In genomic region chr11:94957693-94958064, GRCm38 (mm10) we compare ENCODE assay signal across 10 mouse cellular contexts. TPM values are rescaled to one million over a fixed set of nuclear protein-coding genes. Genes with fewer than 3 reads are reported as not detected.
A peak's percentile ranks its signal among the peaks of the same experiment; 100 is the strongest.
DNase-seq lines count a peak whose midpoint lies in the region; ATAC-seq and TF ChIP-seq lines count a peak whose summit lies in the region.
"Had no signal": no experiment of that assay in that cellular context is flagged by ENCODE, and none has a peak within 500 bp of the region (broad histone marks: within the 10 kb centered on the region; RNA-seq: fewer than 3 reads in every experiment).

No protein-coding gene starts in this region.

- peak; percentile 47 to 53 for DNase-seq in cerebellum, postnatal 10 days
- no peak for DNase-seq in cerebellum, adult 11-12 months
- DNase-seq in testis, postnatal 10 days (ENCODE audit: low spot score): no peak
- DNase-seq in kidney, postnatal 25 days: peak; percentile 59 to 73
- DNase-seq in ovary, adult 18-20 months (ENCODE audit: low spot score): no peak
- DNase-seq in thymus, postnatal 4 days: no peak

- H3K27me3 ChIP-seq in testis, adult 2 months (ENCODE audit: control insufficient read depth, insufficient read depth, low read length): no peaks in the 10 kb centered on the region

- no peak for TF ChIP-seq POLR2A in testis, adult 2 months (IDR thresholded peaks at IDR 0.05; ENCODE audit: control insufficient read depth, low read depth, low read length)

- H3K4me1 ChIP-seq in testis, adult 2 months (ENCODE audit: control insufficient read depth, insufficient read depth, low read length): peaks cover 9% of the 10 kb centered on the region

- ATAC-seq in megakaryocyte, adult 5-6 weeks (ENCODE audit: poor library complexity, severe bottlenecking): no peak

- no peaks in the 10 kb centered on the region for H3K36me3 ChIP-seq in testis, adult 2 months (ENCODE audit: control insufficient read depth, insufficient read depth, low read length)

- no peak for TF ChIP-seq CTCF in testis, adult 2 months (IDR thresholded peaks at IDR 0.05; ENCODE audit: control insufficient read depth, insufficient read depth, insufficient replicate concordance, low read depth, low read length)

- H3K27ac ChIP-seq in testis, adult 2 months (ENCODE audit: control insufficient read depth, insufficient read depth, low read depth, low read length): no peak overlapping the region

- H3K4me3 ChIP-seq in testis, adult 2 months (ENCODE audit: control insufficient read depth, low read depth, low read length): peak overlapping the region; percentile 30

RNA-seq across cellular contexts. Expression of gene Hils1, which starts 9.7 kb away (rescaled TPM):
- 1,028 and 1,102 TPM in 2 replicates for polyA plus RNA-seq in testis, adult 2 months (2012; rRNA removed)
- total RNA-seq in megakaryocyte, adult 5-6 weeks (2015): not detected in 2 replicates
- not detected in 2 replicates for total RNA-seq in megakaryocyte, adult 5-6 weeks (2017)
- total RNA-seq: adrenal gland, adult 18-20 months; layer of hippocampus, adult 18-20 months had no signal

RNA-seq across cellular contexts. Expression of gene Sgca, which starts 18.4 kb away (rescaled TPM):
- 27.5 and 33.7 TPM in 2 replicates for polyA plus RNA-seq in testis, adult 2 months (2012; rRNA removed)
- not detected in 2 replicates for total RNA-seq in megakaryocyte, adult 5-6 weeks (2015)
- total RNA-seq in megakaryocyte, adult 5-6 weeks (2017): not detected in 2 replicates

RNA-seq across cellular contexts. Expression of gene Col1a1, which starts 21.7 kb away (rescaled TPM):
- polyA plus RNA-seq in testis, adult 2 months (2012; rRNA removed): 14.3 and 18.0 TPM in 2 replicates
- total RNA-seq in megakaryocyte, adult 5-6 weeks (2015): 0.36 and 0.42 TPM in 2 replicates
- total RNA-seq in megakaryocyte, adult 5-6 weeks (2017): 0.49 and 4.8 TPM in 2 replicates

RNA-seq across cellular contexts. Expression of gene Ppp1r9b, which starts 33.2 kb away (rescaled TPM):
- 14.6 and 15.0 TPM in 2 replicates for polyA plus RNA-seq in testis, adult 2 months (2012; rRNA removed)
- total RNA-seq in megakaryocyte, adult 5-6 weeks (2015): 73.7 and 76.7 TPM in 2 replicates
- 155 and 158 TPM in 2 replicates for total RNA-seq in megakaryocyte, adult 5-6 weeks (2017)

RNA-seq across cellular contexts. Expression of gene Samd14, which starts 52.0 kb away (rescaled TPM):
- polyA plus RNA-seq in testis, adult 2 months (2012; rRNA removed): 0.67 and 0.75 TPM in 2 replicates
- total RNA-seq in megakaryocyte, adult 5-6 weeks (2015): 0.74 and 1.0 TPM in 2 replicates
- total RNA-seq in megakaryocyte, adult 5-6 weeks (2017): 0.18 and 0.69 TPM in 2 replicates

Comparison
In these comparisons a context has a peak if more than half of its experiments do, and no peak if none do; other contexts are left out.
1. DNase-seq: peak in cerebellum, postnatal 10 days (2 of 2) and kidney, postnatal 25 days (2 of 2); none in cerebellum, adult 11-12 months (single experiment), testis, postnatal 10 days (single experiment), ovary, adult 18-20 months (single experiment) and thymus, postnatal 4 days (single experiment).